Mouse (Mus musculus): Measurements from ENCODE around the gene Prg4. TPM values are rescaled to one million over a fixed set of nuclear protein-coding genes. Genes with fewer than 3 reads are reported as not detected.

Prg4 gene
- polyA plus RNA-seq (2015; fragmentation: Nextera tagmentation; extraction: Ambion mirVana): 0.39 and 0.72 TPM in 2 replicates

GRCm38 (mm10) chr1:150466132-150466531, at the start of gene Prg4:
Gene Prg4, minus strand, starts transcription at chr1:150466165.
- Histone ChIP-seq H3K4me3 (no peak within 1 kb of the TSS), H3K4me2 (no peak within 1 kb of the TSS), H3K27me3 (no peaks in the 10 kb centered on the region), H3K9ac (no peak within 1 kb of the TSS), H3K4me1 (no peaks in the 10 kb centered on the region), H3K27ac (no peak within 1 kb of the TSS), H3K9me3 (no peaks in the 10 kb centered on the region), H3K36me3 (no peaks in the 10 kb centered on the region)
- ATAC-seq (ENCODE audit: borderline replicate concordance, extremely low read depth, low FRiP score, low TSS enrichment): no peak
- 71% methylated on average over 3 of the region's 3 CpGs for WGBS

GRCm38 (mm10) chr1:150513041-150513440, 47.1 kb upstream of the Prg4 start:
- 80% methylated on average over 2 of the region's 2 CpGs for WGBS
- no peak for ATAC-seq (ENCODE audit: borderline replicate concordance, extremely low read depth, low FRiP score, low TSS enrichment)

DNA sequence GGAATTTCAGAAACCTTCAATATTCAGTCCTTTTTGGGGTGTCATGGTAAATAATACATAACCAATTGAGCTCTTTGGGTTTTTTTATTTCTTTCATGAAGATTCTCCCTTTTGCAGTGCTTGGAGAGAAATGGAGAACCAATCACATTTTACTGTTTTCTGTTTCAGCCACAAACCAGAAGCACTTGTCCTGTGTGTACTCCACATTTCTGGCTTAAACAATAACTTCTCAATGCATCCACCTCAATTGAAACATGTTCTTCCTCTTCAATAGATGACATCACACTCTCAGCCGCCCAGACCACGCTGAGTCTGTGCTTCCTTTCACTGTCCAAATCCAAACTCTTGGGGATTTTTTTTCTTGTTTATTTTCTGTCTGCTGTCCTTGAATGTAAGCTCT, 39.8 kb upstream of the Prg4 start:
- Histone ChIP-seq H3K27me3 (no peaks in the 10 kb centered on the region), H3K36me3 (no peaks in the 10 kb centered on the region), H3K9me3 (no peaks in the 10 kb centered on the region), H3K4me2 (no peak overlapping the region), H3K4me1 (no peaks in the 10 kb centered on the region), H3K27ac (no peak overlapping the region), H3K9ac (no peak overlapping the region), H3K4me3 (no peak overlapping the region)
- no peak for ATAC-seq (ENCODE audit: borderline replicate concordance, extremely low read depth, low FRiP score, low TSS enrichment)
- 15% methylated on average over 2 of the region's 2 CpGs for WGBS

More at GRCm38 (mm10) chr1:150513041-150513440, 47.1 kb upstream of the Prg4 start:
- Histone ChIP-seq H3K4me1 (no peaks in the 10 kb centered on the region), H3K9me3 (no peaks in the 10 kb centered on the region), H3K27me3 (no peaks in the 10 kb centered on the region), H3K4me2 (no peak overlapping the region), H3K9ac (no peak overlapping the region), H3K27ac (no peak overlapping the region), H3K4me3 (no peak overlapping the region), H3K36me3 (no peaks in the 10 kb centered on the region)

GRCm38 (mm10) chr1:150503321-150503720, 37.4 kb upstream of the Prg4 start:
- H3K9me3 ChIP-seq: no peaks in the 10 kb centered on the region
- no peaks in the 10 kb centered on the region for H3K27me3 ChIP-seq
- H3K9ac ChIP-seq: no peak overlapping the region
- no peaks in the 10 kb centered on the region for H3K36me3 ChIP-seq
- H3K27ac ChIP-seq: no peak overlapping the region
- 73% methylated on average over 4 of the region's 4 CpGs for WGBS
- H3K4me1 ChIP-seq: no peaks in the 10 kb centered on the region
- no peak overlapping the region for H3K4me3 ChIP-seq
- H3K4me2 ChIP-seq: no peak overlapping the region
- no peak for ATAC-seq (ENCODE audit: borderline replicate concordance, extremely low read depth, low FRiP score, low TSS enrichment)

DNA sequence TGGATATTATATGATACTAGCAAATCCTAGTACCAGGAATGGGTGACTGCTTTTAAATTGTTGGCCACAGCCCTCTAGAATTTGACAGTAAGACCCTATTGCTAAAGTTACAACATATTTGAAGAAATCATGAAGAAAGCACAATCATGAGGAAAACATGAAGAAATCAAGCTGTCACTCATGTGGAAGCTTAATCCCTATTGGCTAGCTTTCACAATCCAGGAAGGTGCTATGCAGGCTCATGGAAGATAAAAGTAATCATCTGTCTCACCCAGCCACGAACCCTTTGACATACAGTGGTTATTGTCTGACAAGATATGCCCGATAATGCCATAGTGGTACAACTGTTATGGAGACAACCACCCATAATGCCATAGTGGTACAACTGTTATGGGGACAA, 32.2 kb upstream of the Prg4 start:
- H3K36me3 ChIP-seq: no peaks in the 10 kb centered on the region

GRCm38 (mm10) chr1:150497690-150498089, 31.7 kb upstream of the Prg4 start:
- Histone ChIP-seq H3K9ac (no peak overlapping the region), H3K36me3 (no peaks in the 10 kb centered on the region), H3K9me3 (no peaks in the 10 kb centered on the region), H3K27me3 (no peaks in the 10 kb centered on the region), H3K27ac (no peak overlapping the region), H3K4me3 (no peak overlapping the region), H3K4me1 (no peaks in the 10 kb centered on the region), H3K4me2 (no peak overlapping the region)
- WGBS: 55% methylated on average over 2 of the region's 2 CpGs
- no peak for ATAC-seq (ENCODE audit: borderline replicate concordance, extremely low read depth, low FRiP score, low TSS enrichment)

More for the DNA sequence above, 32.2 kb upstream of the Prg4 start:
- Histone ChIP-seq H3K9ac (no peak overlapping the region), H3K4me3 (no peak overlapping the region), H3K4me2 (no peak overlapping the region), H3K27ac (no peak overlapping the region), H3K9me3 (no peaks in the 10 kb centered on the region), H3K27me3 (no peaks in the 10 kb centered on the region), H3K4me1 (no peaks in the 10 kb centered on the region)
- WGBS: 79% methylated on average over 2 of the region's 2 CpGs
- no peak for ATAC-seq (ENCODE audit: borderline replicate concordance, extremely low read depth, low FRiP score, low TSS enrichment)

DNA sequence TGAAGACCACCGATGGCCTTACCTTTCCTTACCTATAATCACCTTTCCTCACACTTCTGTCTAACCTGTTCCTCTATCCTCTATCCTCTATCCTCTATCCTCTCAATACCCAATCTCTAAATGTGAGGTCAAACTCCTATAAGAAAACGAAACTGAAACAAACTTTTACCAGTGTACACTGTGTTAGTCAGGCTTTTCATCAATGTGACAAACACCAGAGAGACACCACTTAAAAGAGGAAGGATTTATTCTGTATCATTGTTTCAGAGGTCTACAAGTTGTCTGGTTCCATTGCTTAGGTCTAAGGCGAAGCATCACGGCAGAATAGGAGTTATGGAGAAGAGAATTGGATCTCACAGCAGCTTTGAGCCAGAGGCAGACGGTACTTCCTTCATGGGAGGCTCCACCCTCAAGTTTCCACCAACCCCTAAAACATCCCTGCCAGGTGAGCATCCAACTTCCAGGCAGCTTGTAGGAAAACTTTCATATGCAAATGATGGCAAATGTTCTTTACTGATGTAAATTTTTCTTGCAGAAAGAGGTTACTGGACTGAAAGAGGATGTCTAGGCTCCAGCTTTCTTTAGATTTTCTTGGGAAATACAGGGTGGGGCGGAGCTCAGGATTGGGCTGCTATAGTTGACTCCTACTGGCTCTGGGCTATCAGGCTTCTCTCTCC, 30.8 kb upstream of the Prg4 start:
- Histone ChIP-seq H3K4me1 (no peaks in the 10 kb centered on the region), H3K27ac (no peak overlapping the region), H3K4me3 (no peak overlapping the region), H3K4me2 (no peak overlapping the region), H3K36me3 (no peaks in the 10 kb centered on the region), H3K27me3 (no peaks in the 10 kb centered on the region), H3K9me3 (no peaks in the 10 kb centered on the region), H3K9ac (no peak overlapping the region)
- 71% methylated on average over 6 of the region's 6 CpGs for WGBS
- no peak for ATAC-seq (ENCODE audit: borderline replicate concordance, extremely low read depth, low FRiP score, low TSS enrichment)

DNA sequence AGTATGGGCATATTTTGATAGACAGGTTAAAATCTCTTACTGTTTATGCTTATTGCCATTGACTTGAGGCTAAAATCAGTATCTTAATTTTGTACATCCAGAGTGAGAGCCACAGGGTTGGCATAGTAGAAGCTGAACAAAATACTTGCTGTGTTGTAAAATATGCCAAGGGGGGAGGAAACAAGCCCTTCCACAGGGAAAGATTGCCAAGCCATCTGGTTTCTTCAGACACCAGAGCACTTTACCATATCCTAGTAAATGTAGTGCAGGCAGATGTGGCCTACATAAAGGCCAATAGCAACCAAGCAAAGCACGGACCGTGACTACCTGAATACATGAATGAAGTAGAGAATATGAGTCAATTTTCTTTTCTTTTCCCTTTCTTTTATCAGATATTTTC, 23.2 kb upstream of the Prg4 start:
- Histone ChIP-seq H3K27me3 (no peaks in the 10 kb centered on the region), H3K36me3 (no peaks in the 10 kb centered on the region), H3K4me2 (no peak overlapping the region), H3K9ac (no peak overlapping the region), H3K4me3 (no peak overlapping the region), H3K9me3 (no peaks in the 10 kb centered on the region), H3K4me1 (no peaks in the 10 kb centered on the region), H3K27ac (no peak overlapping the region)
- no peak for ATAC-seq (ENCODE audit: borderline replicate concordance, extremely low read depth, low FRiP score, low TSS enrichment)
- WGBS: 91% methylated on average over 2 of the region's 2 CpGs

- no peak overlapping the region for H3K9ac ChIP-seq
- no peak overlapping the region for H3K27ac ChIP-seq
- no peaks in the 10 kb centered on the region for H3K27me3 ChIP-seq
- no peak overlapping the region for H3K4me3 ChIP-seq
- H3K4me1 ChIP-seq: no peaks in the 10 kb centered on the region
- H3K4me2 ChIP-seq: no peak overlapping the region
- H3K9me3 ChIP-seq: no peaks in the 10 kb centered on the region
- no peak for ATAC-seq (ENCODE audit: borderline replicate concordance, extremely low read depth, low FRiP score, low TSS enrichment)
- no peaks in the 10 kb centered on the region for H3K36me3 ChIP-seq
- WGBS: 74% methylated on average over 5 of the region's 5 CpGs
These were observed 14.7 kb upstream of the Prg4 start for GRCm38 (mm10) chr1:150480674-150481073.

- H3K27ac ChIP-seq: no peak overlapping the region
- no peak overlapping the region for H3K4me3 ChIP-seq
- H3K9ac ChIP-seq: no peak overlapping the region
- H3K4me1 ChIP-seq: no peaks in the 10 kb centered on the region
- H3K4me2 ChIP-seq: no peak overlapping the region
- no peaks in the 10 kb centered on the region for H3K27me3 ChIP-seq
- H3K36me3 ChIP-seq: no peaks in the 10 kb centered on the region
- H3K9me3 ChIP-seq: no peaks in the 10 kb centered on the region
- ATAC-seq (ENCODE audit: borderline replicate concordance, extremely low read depth, low FRiP score, low TSS enrichment): no peak
- WGBS: 75% methylated on average over 7 of the region's 7 CpGs
These were observed 6.6 kb upstream of the Prg4 start for GRCm38 (mm10) chr1:150472525-150472924.

DNA sequence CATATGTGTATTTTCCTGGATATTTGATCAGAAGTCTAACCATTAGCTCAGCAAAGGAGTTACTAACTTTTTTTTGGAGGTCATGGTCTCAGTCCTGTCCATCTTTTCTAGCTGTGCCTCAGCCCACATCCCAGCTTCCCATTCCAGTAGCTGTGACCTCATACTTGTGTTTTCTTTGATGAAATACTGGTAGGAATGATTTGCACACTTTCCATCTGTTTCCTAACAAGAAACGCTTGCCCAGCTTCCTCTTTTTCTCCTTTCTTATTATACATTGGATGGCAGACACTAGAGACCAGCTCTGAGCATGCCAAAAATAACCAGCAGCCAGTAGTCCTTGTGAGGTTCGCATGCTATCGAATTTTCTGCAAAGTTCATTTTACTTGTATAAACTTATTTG, 4.0 kb upstream of the Prg4 start:
- no peak overlapping the region for H3K4me2 ChIP-seq
- 79% methylated on average over 3 of the region's 3 CpGs for WGBS
- ATAC-seq (ENCODE audit: borderline replicate concordance, extremely low read depth, low FRiP score, low TSS enrichment): no peak
- H3K9me3 ChIP-seq: no peaks in the 10 kb centered on the region
- no peaks in the 10 kb centered on the region for H3K36me3 ChIP-seq
- H3K9ac ChIP-seq: no peak overlapping the region
- H3K4me3 ChIP-seq: no peak overlapping the region
- H3K27ac ChIP-seq: no peak overlapping the region
- H3K27me3 ChIP-seq: no peaks in the 10 kb centered on the region
- H3K4me1 ChIP-seq: no peaks in the 10 kb centered on the region

GRCm38 (mm10) chr1:150465364-150465763, 601 bp downstream of the Prg4 start:
- no peaks in the 10 kb centered on the region for H3K27me3 ChIP-seq
- no peak overlapping the region for H3K27ac ChIP-seq
- no peak overlapping the region for H3K4me2 ChIP-seq
- no peak overlapping the region for H3K9ac ChIP-seq
- WGBS: 71% methylated on average over 10 of the region's 10 CpGs
- H3K4me1 ChIP-seq: no peaks in the 10 kb centered on the region
- H3K4me3 ChIP-seq: no peak overlapping the region
- no peaks in the 10 kb centered on the region for H3K36me3 ChIP-seq
- no peak for ATAC-seq (ENCODE audit: borderline replicate concordance, extremely low read depth, low FRiP score, low TSS enrichment)
- no peaks in the 10 kb centered on the region for H3K9me3 ChIP-seq

- H3K4me2 ChIP-seq: no peak overlapping the region
- no peaks in the 10 kb centered on the region for H3K9me3 ChIP-seq
- ATAC-seq (ENCODE audit: borderline replicate concordance, extremely low read depth, low FRiP score, low TSS enrichment): no peak
- H3K9ac ChIP-seq: no peak overlapping the region
- WGBS: 82% methylated on average over 4 of the region's 4 CpGs
- H3K27ac ChIP-seq: no peak overlapping the region
- H3K4me3 ChIP-seq: no peak overlapping the region
- no peaks in the 10 kb centered on the region for H3K36me3 ChIP-seq
- H3K27me3 ChIP-seq: no peaks in the 10 kb centered on the region
- no peaks in the 10 kb centered on the region for H3K4me1 ChIP-seq
These were observed 2.3 kb downstream of the Prg4 start for GRCm38 (mm10) chr1:150463691-150464090.

All from lung, embryonic 15.5 days (tissue).